Mouse (Mus musculus) erythroblast, embryonic 14.5 days (primary cell): ENCODE measurements around the gene Ccr7.

Experiments
- GATA1 ChIP-seq: IDR thresholded peaks from 2 replicates; pipeline ENCODE4 v1.6.1; 2012; ENCODE audit warnings: low read length, inconsistent platforms, mixed read lengths
- TAL1 ChIP-seq: IDR thresholded peaks from 3 replicates; pipeline ENCODE4 v1.6.1; 2012; ENCODE audit warnings: low read length, inconsistent platforms, mixed read lengths

DNA sequence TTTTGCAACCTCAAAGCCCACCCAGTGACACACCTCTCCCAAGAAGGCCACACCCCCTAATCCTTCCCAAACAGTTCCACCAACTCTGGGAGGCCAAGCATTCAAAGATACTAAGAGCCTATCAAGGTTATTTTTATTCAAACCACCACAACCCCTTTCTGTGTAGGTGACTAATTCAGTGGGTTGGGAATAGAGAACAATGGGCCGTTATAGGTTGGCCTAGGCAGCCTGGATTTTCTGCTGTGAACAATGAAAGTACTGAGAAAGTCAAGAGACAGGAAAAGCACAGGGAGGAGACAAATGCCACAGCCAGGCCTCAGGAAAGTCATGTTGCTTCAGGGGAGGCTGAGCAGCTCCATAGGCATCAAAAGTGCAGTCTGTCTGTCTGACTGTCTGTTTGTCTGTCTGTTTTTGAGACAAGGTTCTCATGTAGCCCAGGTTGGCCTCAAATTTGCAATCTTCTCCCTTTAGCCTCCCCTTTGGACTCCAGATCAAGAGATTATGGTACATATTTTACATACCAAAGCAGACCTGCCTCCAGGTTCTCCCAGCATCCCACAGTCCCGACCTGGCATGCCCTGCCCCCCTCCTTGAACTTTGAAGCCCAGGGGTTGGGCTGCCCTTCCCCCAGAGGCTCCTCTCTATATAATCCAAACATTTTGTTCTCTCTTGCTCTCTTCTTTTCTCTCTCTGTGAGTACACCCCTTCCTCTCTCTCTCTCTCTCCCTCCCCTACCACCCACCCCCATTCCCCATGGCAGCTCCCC is 59.8 kb downstream of the Ccr7 start:
- TF ChIP-seq GATA1 (no peak), TAL1 (no peak)
